Mouse (Mus musculus): ENCODE results near the gene Mpv17l. TPM values are rescaled to one million over a fixed set of nuclear protein-coding genes. Genes with fewer than 3 reads are reported as not detected.
"Not testable (repeated sequence)": the region's sequence is repeated elsewhere in the genome, so short reads cannot be mapped to it uniquely, and the experiment has no call there.

The Mpv17l gene
- polyA plus RNA-seq, 1 experiment from 2014 or later: 2.5 TPM

DNA sequence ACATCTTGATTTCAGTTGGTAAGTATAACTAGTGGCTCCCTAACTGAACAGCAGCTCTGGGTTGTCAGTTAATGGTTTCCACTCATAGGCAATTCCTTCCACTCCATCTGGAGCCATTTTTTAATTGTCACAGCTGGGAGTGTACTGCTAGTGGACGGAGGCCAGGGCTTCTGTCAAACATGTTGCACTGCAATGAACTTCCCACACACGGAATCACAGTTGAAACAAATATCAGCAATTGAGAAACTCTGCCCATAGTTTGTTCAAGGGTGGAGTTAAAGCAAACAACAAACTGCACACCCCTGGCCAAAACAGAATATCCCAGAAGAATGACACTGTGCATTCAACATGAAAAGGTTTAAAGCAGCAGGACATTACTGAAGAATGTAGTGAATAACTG lies 4.0 kb upstream of the Mpv17l start:
- 81% methylated on average over 2 of the region's 2 CpGs for WGBS
- H3K36me3 ChIP-seq: no peaks in the 10 kb centered on the region
- DNase-seq (ENCODE audit: low spot score): no peak
- no peak overlapping the region for H3K4me3 ChIP-seq
- H3K27ac ChIP-seq: no peak overlapping the region
- H3K27me3 ChIP-seq (ENCODE audit: insufficient read depth, poor library complexity, severe bottlenecking): no peaks in the 10 kb centered on the region
- peaks cover 9% of the 10 kb centered on the region for H3K4me1 ChIP-seq
- no peaks in the 10 kb centered on the region for H3K9me3 ChIP-seq

DNA sequence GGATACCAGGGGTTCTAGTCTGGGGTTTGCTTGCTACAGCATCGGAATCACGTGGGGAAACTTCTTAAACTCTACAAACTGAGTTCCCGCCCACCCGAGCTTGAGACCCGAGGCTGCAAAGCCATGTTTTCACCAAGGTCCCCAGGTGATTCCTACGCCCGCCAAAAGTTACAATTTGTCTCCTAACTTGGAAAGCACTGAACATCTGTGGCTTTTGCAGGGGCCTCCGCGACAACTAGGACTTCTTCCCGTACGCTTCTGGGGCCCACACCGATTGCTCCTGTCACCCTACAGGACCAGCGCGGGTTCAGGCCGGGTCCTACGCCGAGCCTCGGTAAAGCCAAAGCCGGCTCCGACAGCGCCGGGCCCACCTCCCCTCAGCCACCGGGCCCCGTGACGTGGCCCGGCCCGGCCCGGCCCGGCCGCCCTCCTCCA lies 547 bp upstream of the Mpv17l start:
- under 1% methylated on average over 30 of the region's 30 CpGs for WGBS
- H3K9me3 ChIP-seq: no peaks in the 10 kb centered on the region
- DNase-seq (ENCODE audit: low spot score): peak; percentile 80
- peak overlapping the region; percentile 92 for H3K27ac ChIP-seq
- peak overlapping the region; percentile 93 for H3K4me3 ChIP-seq
- no peaks in the 10 kb centered on the region for H3K27me3 ChIP-seq (ENCODE audit: insufficient read depth, poor library complexity, severe bottlenecking)
- H3K4me1 ChIP-seq: peaks cover 9% of the 10 kb centered on the region
- no peaks in the 10 kb centered on the region for H3K36me3 ChIP-seq

DNA sequence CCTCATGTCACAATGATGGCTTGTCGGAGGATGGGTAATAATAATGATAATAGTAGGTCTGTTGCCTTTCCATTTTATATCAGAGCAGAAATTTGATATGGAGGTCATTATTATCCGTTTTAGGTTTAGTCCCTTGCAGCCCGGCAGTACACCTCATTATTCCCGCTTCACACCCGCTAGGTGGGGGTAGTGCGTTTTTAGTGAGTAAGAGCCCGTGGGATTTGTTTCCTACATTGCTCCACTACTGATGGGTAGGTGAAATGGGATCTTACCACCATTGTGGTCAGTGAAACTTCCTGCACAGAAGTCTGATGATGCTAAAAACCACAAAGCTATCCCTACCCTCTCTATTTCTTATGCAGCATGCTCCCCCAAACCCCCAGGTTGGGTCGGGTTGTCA lies 527 bp downstream of the Mpv17l start:
- WGBS: 8% methylated on average over 8 of the region's 8 CpGs
- DNase-seq (ENCODE audit: low spot score): peak; percentile 93
- Histone ChIP-seq H3K4me1 (peaks cover 9% of the 10 kb centered on the region), H3K36me3 (no peaks in the 10 kb centered on the region), H3K9me3 (no peaks in the 10 kb centered on the region), H3K27ac (peak overlapping the region; percentile 92), H3K27me3 (ENCODE audit: insufficient read depth, poor library complexity, severe bottlenecking) (no peaks in the 10 kb centered on the region), H3K4me3 (peak overlapping the region; percentile 93)

DNA sequence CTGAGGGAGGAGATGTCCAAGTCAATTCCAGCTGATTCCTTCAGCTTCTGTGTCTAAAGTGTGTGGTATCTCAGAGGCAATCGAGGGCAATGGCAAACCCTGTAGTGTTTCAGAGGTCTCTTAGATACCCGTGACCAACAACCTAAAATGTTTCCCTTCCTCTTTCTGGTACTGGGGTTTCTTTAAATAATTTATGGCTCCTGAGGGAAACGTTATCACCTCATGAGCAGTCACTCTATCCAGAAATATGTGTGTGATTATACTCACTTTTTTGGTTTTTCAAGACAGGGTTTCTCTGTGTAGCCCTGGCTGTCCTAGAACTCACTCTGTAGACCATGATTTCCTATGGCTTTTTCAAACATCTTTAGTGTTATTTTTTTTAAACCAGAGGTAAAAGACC lies 4.3 kb downstream of the Mpv17l start:
- no peaks in the 10 kb centered on the region for H3K9me3 ChIP-seq
- no peak overlapping the region for H3K4me3 ChIP-seq
- DNase-seq (ENCODE audit: low spot score): no peak
- H3K36me3 ChIP-seq: no peaks in the 10 kb centered on the region
- no peak overlapping the region for H3K27ac ChIP-seq
- H3K4me1 ChIP-seq: no peaks in the 10 kb centered on the region
- 81% methylated on average over 3 of the region's 3 CpGs for WGBS
- no peaks in the 10 kb centered on the region for H3K27me3 ChIP-seq (ENCODE audit: insufficient read depth, poor library complexity, severe bottlenecking)

DNA sequence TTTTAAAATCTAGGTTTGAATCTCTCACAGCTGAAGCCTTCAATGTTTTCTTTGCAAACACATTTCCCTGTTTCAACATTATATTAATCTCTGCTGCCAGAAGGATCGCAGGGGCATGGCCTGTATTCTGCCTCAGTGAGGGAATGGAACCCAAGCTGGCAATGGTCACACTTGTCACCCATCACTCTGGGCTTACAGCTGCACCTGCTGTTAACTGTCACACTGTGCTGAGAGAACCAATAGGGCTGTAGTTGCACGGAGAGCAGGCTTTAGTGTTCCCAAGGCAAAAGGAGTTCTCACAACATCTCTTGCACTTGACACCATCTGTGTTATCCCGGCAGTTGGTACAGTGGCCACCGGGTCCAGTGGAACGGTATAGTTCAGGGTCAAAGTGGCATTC lies 17.1 kb downstream of the Mpv17l start:
- H3K4me3 ChIP-seq: no peak overlapping the region
- H3K9me3 ChIP-seq: 0 out of 2 replicates have a peak, but pooled peaks cover 3% of the 10 kb centered on the region
- no peak for DNase-seq (ENCODE audit: low spot score)
- no peaks in the 10 kb centered on the region for H3K27me3 ChIP-seq (ENCODE audit: insufficient read depth, poor library complexity, severe bottlenecking)
- WGBS: 91% methylated on average over 5 of the region's 5 CpGs
- no peaks in the 10 kb centered on the region for H3K36me3 ChIP-seq
- no peak overlapping the region for H3K27ac ChIP-seq
- no peaks in the 10 kb centered on the region for H3K4me1 ChIP-seq

DNA sequence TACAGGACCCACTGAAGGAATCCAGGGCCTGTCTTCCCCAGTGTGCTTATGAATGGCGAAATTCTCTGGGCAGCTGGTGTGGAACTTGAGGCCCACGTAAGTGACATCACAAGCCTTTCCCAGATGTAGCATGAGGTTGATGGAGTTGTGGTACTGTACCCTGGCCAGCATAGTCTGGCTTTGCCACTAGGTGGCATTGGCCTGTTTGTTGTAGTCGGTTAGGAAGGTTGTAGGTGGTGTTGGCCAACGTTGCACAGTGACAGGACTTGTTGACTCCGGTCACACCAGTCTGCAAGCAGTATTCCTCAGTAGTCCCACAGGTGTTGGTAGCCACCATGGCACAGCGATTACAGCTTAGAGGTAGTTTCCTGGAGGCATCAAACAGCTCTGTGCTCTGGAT lies 18.1 kb downstream of the Mpv17l start:
- H3K27ac ChIP-seq: no peak overlapping the region
- H3K9me3 ChIP-seq: 0 out of 2 replicates have a peak, but pooled peaks cover 3% of the 10 kb centered on the region
- H3K4me3 ChIP-seq: no peak overlapping the region
- 89% methylated on average over 6 of the region's 6 CpGs for WGBS
- no peaks in the 10 kb centered on the region for H3K36me3 ChIP-seq
- no peaks in the 10 kb centered on the region for H3K27me3 ChIP-seq (ENCODE audit: insufficient read depth, poor library complexity, severe bottlenecking)
- no peaks in the 10 kb centered on the region for H3K4me1 ChIP-seq
- DNase-seq (ENCODE audit: low spot score): no peak

DNA sequence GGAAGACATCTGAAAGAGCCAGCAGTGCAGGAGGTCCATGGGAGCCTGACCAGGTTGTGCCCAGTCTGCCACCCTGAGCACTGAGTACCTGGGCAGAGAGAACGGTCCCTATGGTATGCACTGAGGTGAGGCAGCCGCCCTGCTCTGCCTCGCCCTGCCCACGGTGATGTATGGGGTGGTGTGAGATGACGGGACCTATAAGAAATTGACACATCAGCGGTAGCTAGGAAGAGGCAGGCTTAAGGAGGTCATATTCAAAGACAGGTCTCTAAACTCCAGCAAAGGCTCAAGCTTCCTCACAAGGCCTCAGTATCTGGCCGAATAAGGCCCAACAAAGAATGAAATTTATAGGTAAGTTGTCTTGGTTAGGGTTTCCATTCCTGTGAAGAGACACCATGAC lies 18.8 kb downstream of the Mpv17l start:
- no peaks in the 10 kb centered on the region for H3K4me1 ChIP-seq
- no peak for DNase-seq (ENCODE audit: low spot score)
- 89% methylated on average over 7 of the region's 7 CpGs for WGBS

DNA sequence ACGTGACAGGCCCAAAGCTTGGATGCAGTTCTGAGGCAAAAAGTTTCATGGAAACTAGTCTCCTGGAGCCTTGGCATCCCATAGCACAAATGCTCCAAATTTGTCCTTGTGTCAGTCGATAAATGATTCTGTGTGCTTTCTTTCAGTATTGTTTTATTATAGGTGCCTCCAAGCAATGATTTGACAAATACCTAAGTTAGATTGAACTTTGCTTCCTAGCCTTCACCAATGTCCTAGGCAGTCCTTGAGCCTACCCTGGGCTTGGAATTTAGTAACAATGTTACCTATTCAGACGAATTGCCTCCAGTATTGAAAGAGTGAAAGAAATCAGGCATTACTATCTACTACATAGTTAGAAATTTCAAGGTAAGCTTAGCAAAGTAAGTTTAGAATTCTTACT lies 19.5 kb downstream of the Mpv17l start:
- not testable (repeated sequence) for H3K36me3 ChIP-seq; H3K4me1 ChIP-seq; H3K4me3 ChIP-seq; H3K27ac ChIP-seq; H3K27me3 ChIP-seq (ENCODE audit: insufficient read depth, poor library complexity, severe bottlenecking); H3K9me3 ChIP-seq; DNase-seq (ENCODE audit: low spot score)
- WGBS: 80% methylated on average over 3 of the region's 3 CpGs

More for the DNA sequence above, 18.8 kb downstream of the Mpv17l start:
- H3K36me3 ChIP-seq: no peaks in the 10 kb centered on the region
- H3K27ac ChIP-seq: no peak overlapping the region
- 0 out of 2 replicates have a peak, but pooled peaks cover 3% of the 10 kb centered on the region for H3K9me3 ChIP-seq
- H3K27me3 ChIP-seq (ENCODE audit: insufficient read depth, poor library complexity, severe bottlenecking): no peaks in the 10 kb centered on the region
- no peak overlapping the region for H3K4me3 ChIP-seq

DNA sequence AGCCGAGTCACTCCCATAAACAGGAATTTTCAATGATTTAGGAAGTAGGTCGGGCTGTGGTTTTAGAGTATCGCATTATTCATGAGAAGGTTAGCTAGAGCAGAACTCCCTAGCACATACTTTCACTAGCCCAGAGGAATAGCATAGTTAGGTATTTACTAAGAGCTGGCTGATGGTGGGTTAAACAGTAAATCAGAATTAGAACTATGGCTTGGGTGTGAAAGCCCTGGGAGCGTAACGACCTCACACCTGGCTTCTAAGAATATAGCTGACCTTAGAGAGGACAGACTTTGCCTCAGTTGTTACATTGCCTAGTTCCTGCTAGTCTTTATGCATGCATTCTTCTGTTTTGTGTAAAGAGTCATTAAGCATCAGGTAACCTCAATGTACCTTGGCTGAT lies 20.0 kb downstream of the Mpv17l start:
- WGBS: 92% methylated on average over 5 of the region's 5 CpGs
- H3K27ac ChIP-seq, H3K4me1 ChIP-seq: not testable (repeated sequence)

DNA sequence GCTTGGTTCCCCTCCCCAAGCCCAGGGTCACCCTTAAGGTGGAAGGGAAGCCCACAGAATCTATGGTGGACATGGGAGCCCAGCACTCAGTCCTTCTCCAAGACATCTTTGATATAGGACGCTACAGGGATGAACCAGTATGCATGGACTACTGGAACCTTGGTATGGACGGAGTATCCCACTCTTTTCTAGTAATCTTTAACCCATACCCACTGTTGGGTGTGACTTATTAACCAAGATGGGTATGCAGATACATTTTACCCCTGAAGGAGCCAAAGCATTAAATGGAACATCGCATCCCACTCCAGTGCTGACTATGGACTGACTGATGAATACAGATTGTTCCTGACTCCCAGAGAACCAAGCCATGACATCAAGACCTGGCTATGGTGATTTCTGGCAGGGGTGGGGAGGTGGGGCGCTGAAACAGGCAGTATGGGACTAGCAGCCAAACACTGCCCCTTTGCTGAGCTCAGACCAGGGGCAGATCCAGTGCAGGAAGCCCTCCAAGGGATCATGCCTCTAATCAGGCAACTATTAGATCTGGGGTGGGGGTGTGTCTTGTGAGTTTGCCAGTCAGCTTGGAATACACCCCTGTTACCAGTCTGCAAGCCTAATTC lies 24.6 kb downstream of the Mpv17l start:
- Histone ChIP-seq H3K4me1 (no peaks in the 10 kb centered on the region), H3K27ac (no peak overlapping the region), H3K9me3 (no peaks in the 10 kb centered on the region), H3K4me3 (no peak overlapping the region), H3K36me3 (no peaks in the 10 kb centered on the region), H3K27me3 (ENCODE audit: insufficient read depth, poor library complexity, severe bottlenecking) (no peaks in the 10 kb centered on the region)
- DNase-seq (ENCODE audit: low spot score): no peak
- 82% methylated on average over 4 of the region's 4 CpGs for WGBS

More for the DNA sequence above, 20.0 kb downstream of the Mpv17l start:
- not testable (repeated sequence) for H3K36me3 ChIP-seq; H3K27me3 ChIP-seq (ENCODE audit: insufficient read depth, poor library complexity, severe bottlenecking); DNase-seq (ENCODE audit: low spot score); H3K4me3 ChIP-seq; H3K9me3 ChIP-seq

DNA sequence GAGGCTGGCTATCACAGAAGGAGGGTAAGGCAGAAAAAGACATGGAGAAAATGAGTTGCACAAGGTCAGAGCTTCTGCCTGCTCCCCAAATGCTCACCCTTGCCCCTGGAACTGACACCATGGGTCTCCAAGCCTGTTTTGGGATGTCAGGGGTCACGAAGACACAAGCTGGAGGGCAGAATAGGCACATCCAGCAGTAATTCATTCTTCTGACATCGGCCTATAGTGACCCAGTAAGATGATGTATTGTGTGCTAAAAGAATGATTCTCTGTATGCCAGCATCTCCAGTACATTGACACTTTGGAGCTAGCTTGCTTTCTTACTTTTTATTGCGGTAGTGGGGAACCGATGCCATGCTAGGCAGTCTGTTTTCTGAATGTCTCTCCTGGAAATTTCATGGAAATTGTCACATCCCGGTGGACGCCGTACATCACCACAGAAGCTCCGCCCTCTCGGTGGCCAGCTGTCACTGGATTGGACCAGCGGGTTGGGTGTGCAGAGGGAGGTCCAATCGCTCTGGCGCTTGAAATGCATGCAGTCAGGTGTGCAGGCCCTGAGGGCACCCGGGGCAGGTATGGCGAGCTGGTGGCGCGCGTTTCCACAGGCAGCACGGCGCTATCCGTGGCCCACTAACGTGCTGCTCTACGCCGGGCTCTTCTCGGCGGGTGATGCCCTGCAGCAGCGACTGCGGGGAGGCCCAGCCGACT lies 37.3 kb downstream of the Mpv17l start:
- peak overlapping the region; percentile 74 for H3K4me3 ChIP-seq
- H3K4me1 ChIP-seq: peaks cover 4% of the 10 kb centered on the region; the same call in 1 of the 2 replicates
- 5% methylated on average over 28 of the region's 28 CpGs for WGBS
- no peaks in the 10 kb centered on the region for H3K36me3 ChIP-seq
- peak; percentile 77 for DNase-seq (ENCODE audit: low spot score)
- H3K9me3 ChIP-seq: no peaks in the 10 kb centered on the region
- peaks cover 26% of the 10 kb centered on the region for H3K27me3 ChIP-seq (ENCODE audit: insufficient read depth, poor library complexity, severe bottlenecking)
- peak overlapping the region; percentile 76 for H3K27ac ChIP-seq

DNA sequence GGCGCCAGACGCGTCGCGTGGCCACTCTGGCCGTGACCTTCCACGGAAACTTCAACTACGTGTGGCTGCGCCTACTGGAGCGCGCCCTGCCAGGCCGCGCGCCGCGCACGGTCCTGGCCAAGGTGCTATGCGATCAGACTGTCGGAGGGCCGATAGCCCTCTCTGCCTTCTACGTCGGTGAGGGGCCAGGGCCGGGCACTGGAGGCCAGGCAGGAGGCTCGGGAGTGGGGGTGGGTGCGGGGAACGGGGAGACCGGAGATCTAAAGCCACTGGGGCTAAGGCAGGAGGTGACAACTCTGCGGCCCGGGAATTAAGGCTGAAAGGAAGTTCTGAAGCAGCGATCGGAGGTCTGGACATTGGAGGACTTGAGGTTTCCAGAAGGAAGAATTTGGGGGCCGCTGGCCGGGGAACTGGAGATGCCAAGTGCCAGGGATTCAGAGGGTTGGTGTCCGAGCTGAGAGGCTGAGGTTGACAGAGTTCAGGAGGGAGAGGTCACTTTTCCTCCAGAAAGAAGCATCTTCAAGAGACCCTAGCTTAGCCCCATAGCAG lies 38.0 kb downstream of the Mpv17l start:
- DNase-seq (ENCODE audit: low spot score): no peak
- Histone ChIP-seq H3K4me1 (peaks cover 4% of the 10 kb centered on the region; the same call in 1 of the 2 replicates), H3K4me3 (peak overlapping the region; percentile 74), H3K36me3 (no peaks in the 10 kb centered on the region), H3K9me3 (no peaks in the 10 kb centered on the region), H3K27ac (peak overlapping the region; percentile 76), H3K27me3 (ENCODE audit: insufficient read depth, poor library complexity, severe bottlenecking) (peaks cover 26% of the 10 kb centered on the region)
- WGBS: 3% methylated on average over 34 of the region's 34 CpGs

DNA sequence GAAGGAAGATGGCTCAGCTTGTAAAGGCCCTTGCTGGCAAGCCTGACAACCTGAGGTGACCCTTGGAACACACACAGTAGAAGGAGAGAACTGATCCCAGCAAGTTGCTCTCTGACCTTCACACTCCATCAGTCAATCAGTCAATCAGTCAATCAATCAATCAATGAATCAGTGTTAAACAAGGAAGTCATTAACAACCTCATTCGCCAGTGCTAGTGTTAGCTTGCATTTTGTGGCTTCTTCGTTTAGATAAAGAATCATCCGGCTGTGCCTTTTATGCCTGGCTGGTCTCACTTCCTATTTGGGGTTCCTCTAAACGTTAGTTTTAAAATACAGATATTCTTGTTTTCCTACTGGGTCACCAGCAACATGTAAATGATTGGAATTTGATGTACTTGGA lies 41.2 kb downstream of the Mpv17l start:
- Histone ChIP-seq H3K27me3 (ENCODE audit: insufficient read depth, poor library complexity, severe bottlenecking) (peaks cover 26% of the 10 kb centered on the region), H3K27ac (no peak overlapping the region), H3K4me1 (peaks cover 4% of the 10 kb centered on the region; the same call in 1 of the 2 replicates), H3K36me3 (no peaks in the 10 kb centered on the region), H3K9me3 (no peaks in the 10 kb centered on the region), H3K4me3 (no peak overlapping the region)
- WGBS: 58% methylated on average over 4 of the region's 4 CpGs
- DNase-seq (ENCODE audit: low spot score): no peak
